Mouse (Mus musculus): ENCODE results near the gene Mef2a. TPM values are rescaled to one million over a fixed set of nuclear protein-coding genes. Genes with fewer than 3 reads are reported as not detected.

The Mef2a gene
- polyA plus RNA-seq, 1 experiment from 2014 or later = 38.4 TPM

- no peak for ATAC-seq (ENCODE audit: insufficient number of reproducible peaks, insufficient read depth, low FRiP score, low TSS enrichment, low read depth)
- Histone ChIP-seq H3K36me3 (no peaks in the 10 kb centered on the region), H3K4me1 (no peaks in the 10 kb centered on the region), H3K9me3 (no peaks in the 10 kb centered on the region), H3K27ac (no peak overlapping the region), H3K4me3 (no peak overlapping the region), H3K27me3 (no peaks in the 10 kb centered on the region), H3K9ac (no peak overlapping the region), H3K4me2 (no peak overlapping the region)
- 64% methylated on average over 5 of the region's 5 CpGs for WGBS
Measured at GRCm38 (mm10) chr7:67390760-67391159, 18.1 kb upstream of the Mef2a start.

DNA sequence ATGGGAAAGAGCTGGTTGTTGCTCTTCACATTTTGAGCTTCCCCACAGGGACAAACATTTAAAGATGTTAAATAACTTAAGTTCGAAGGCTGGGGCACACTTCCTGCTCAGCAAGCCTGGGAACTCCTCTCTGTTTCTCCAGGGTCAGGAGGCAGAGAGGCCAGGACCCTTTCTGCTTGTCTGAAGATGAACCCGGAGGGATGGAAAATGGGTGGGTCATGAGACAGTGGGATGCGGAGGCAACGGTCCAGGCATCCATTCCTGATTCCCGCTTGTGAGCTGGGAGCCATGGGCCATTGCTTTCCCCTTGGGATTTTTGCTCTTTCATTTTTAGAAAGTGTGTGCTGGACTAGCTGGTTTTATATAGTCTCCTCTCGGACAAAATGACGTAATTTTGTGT, 17.4 kb upstream of the Mef2a start:
- Histone ChIP-seq H3K4me2 (no peak overlapping the region), H3K9me3 (no peaks in the 10 kb centered on the region), H3K27ac (no peak overlapping the region), H3K36me3 (no peaks in the 10 kb centered on the region), H3K27me3 (no peaks in the 10 kb centered on the region), H3K4me3 (no peak overlapping the region), H3K9ac (no peak overlapping the region), H3K4me1 (no peaks in the 10 kb centered on the region)
- WGBS = 75% methylated on average over 7 of the region's 7 CpGs
- no peak for ATAC-seq (ENCODE audit: insufficient number of reproducible peaks, insufficient read depth, low FRiP score, low TSS enrichment, low read depth)

- Histone ChIP-seq H3K27ac (no peak overlapping the region), H3K4me2 (no peak overlapping the region), H3K9me3 (no peaks in the 10 kb centered on the region), H3K4me3 (no peak overlapping the region), H3K9ac (no peak overlapping the region), H3K27me3 (no peaks in the 10 kb centered on the region), H3K36me3 (no peaks in the 10 kb centered on the region), H3K4me1 (no peaks in the 10 kb centered on the region)
- 75% methylated on average over 6 of the region's 6 CpGs for WGBS
- no peak for ATAC-seq (ENCODE audit: insufficient number of reproducible peaks, insufficient read depth, low FRiP score, low TSS enrichment, low read depth)
Measured at GRCm38 (mm10) chr7:67384942-67385872, 12.5 kb upstream of the Mef2a start.

DNA sequence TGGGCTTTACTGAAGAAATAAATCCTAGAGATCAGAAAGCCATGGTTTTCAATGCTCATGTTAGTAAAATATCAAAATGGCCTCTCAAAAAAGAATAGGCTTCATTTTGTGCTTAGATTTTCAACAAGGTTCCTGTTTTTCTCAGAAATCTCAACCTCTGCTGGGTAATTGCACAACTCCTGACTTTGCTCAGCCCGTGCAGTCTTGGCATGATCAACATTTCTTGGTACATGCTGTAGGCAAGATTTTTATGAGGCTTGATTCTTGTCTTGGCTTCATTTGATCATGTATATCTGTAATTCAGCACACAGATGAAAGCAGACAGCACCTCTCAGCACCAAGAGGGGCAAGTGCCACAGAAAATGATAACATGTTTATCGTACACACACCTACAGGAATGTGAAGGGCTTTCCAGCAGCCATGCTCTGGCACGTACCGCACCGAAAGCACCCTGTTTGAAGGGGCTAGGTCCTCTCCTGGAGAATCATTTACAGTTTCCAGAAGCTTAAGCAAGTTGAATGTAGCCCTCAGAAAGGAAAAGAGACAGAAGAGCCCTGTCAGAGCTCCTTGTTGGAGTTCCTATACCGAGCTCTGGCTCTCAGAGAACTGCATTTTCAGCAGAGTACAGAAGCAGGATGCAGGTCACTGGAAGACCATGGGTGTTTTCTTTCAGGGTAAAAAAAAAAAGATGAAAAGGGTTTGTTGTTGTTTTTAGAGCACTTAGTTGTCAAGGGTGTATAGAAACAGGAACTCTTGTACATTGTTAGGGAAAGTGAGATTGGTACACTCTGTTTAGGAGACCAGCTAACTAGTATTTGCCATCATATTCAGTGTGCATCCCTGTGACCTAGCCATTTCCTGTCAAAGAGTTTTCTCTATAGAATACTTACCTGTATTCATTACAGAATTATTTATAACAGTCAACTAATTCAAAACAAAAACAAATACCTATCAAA, 7.8 kb upstream of the Mef2a start:
- no peak overlapping the region for H3K9ac ChIP-seq
- no peaks in the 10 kb centered on the region for H3K4me1 ChIP-seq
- no peak overlapping the region for H3K27ac ChIP-seq
- no peaks in the 10 kb centered on the region for H3K9me3 ChIP-seq
- H3K27me3 ChIP-seq = no peaks in the 10 kb centered on the region
- ATAC-seq (ENCODE audit: insufficient number of reproducible peaks, insufficient read depth, low FRiP score, low TSS enrichment, low read depth) = no peak
- H3K4me2 ChIP-seq = no peak overlapping the region
- WGBS = 84% methylated on average over 6 of the region's 6 CpGs
- no peaks in the 10 kb centered on the region for H3K36me3 ChIP-seq
- H3K4me3 ChIP-seq = no peak overlapping the region

DNA sequence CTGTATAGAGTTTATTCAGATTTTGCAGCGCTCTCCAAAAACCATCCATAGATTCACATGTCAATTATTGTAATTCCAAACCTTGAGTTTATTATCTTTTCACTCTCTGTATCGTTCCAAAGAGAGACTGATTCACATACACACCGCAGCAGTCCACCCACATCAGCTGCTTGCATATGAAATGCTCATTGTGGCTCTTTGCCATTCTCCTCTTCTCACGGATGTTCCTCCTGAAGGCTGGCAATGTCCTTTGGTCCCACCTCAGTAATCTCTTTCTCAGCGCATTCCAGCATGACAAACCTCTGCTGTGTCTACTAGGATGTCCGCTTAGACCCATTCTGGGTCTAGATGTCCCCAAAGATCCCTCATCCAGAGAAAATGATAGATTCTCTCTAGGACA, 4.1 kb upstream of the Mef2a start:
- H3K4me1 ChIP-seq = peaks cover 10% of the 10 kb centered on the region
- no peak overlapping the region for H3K27ac ChIP-seq
- no peaks in the 10 kb centered on the region for H3K36me3 ChIP-seq
- H3K9ac ChIP-seq = no peak overlapping the region
- H3K4me3 ChIP-seq = no peak overlapping the region
- H3K9me3 ChIP-seq = no peaks in the 10 kb centered on the region
- ATAC-seq (ENCODE audit: insufficient number of reproducible peaks, insufficient read depth, low FRiP score, low TSS enrichment, low read depth) = no peak
- 73% methylated on average over 6 of the region's 6 CpGs for WGBS
- H3K4me2 ChIP-seq = no peak overlapping the region
- H3K27me3 ChIP-seq = no peaks in the 10 kb centered on the region

DNA sequence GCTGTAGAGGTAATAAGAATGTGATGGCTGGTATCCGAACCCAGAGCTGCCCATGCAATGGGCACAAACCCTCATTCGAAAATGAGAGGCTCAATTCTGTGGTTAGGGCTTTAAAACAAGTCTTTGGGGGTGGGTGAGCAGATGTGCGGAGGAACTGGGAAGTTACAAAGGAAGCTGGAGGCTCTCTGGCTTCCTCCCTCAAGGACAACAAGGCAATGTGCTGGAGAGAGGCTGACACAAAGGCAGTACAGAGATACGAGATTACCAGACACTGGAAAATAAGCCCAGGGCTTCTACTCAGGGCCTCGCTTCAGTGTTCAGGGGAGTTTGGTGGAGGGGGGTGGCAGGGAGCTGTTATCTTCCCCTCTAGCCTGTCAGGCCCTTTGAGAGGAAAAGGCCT, 1.3 kb upstream of the Mef2a start:
- H3K27me3 ChIP-seq = no peaks in the 10 kb centered on the region
- H3K4me3 ChIP-seq = 0 out of 2 replicates have a peak overlapping the region, but pooled peaks have one; percentile 90
- H3K4me2 ChIP-seq = peak overlapping the region; percentile 95
- H3K9me3 ChIP-seq = no peaks in the 10 kb centered on the region
- peak overlapping the region; percentile 99 for H3K27ac ChIP-seq
- peaks cover 13% of the 10 kb centered on the region for H3K4me1 ChIP-seq
- WGBS = 33% methylated on average over 5 of the region's 5 CpGs
- no peak for ATAC-seq (ENCODE audit: insufficient number of reproducible peaks, insufficient read depth, low FRiP score, low TSS enrichment, low read depth)
- H3K9ac ChIP-seq = peak overlapping the region; percentile 98; the same call in 1 of the 2 replicates
- no peaks in the 10 kb centered on the region for H3K36me3 ChIP-seq

GRCm38 (mm10) chr7:67373584-67373960, 914 bp upstream of the Mef2a start:
- Histone ChIP-seq H3K4me3 (peak overlapping the region; percentile 90), H3K4me2 (peak overlapping the region; percentile 95), H3K27me3 (no peaks in the 10 kb centered on the region), H3K9me3 (no peaks in the 10 kb centered on the region), H3K9ac (peak overlapping the region; percentile 98), H3K36me3 (no peaks in the 10 kb centered on the region), H3K27ac (peak overlapping the region; percentile 99), H3K4me1 (peaks cover 13% of the 10 kb centered on the region)
- 28% methylated on average over 6 of the region's 6 CpGs for WGBS
- ATAC-seq (ENCODE audit: insufficient number of reproducible peaks, insufficient read depth, low FRiP score, low TSS enrichment, low read depth) = no peak

- ATAC-seq (ENCODE audit: insufficient number of reproducible peaks, insufficient read depth, low FRiP score, low TSS enrichment, low read depth) = peak; percentile 78
- under 1% methylated on average over 35 of the region's 75 CpGs for WGBS
- H3K27ac ChIP-seq = peak overlapping the region; percentile 99
- H3K4me1 ChIP-seq = peaks cover 13% of the 10 kb centered on the region
- peaks cover 1% of the 10 kb centered on the region; the same call in 1 of the 2 replicates for H3K36me3 ChIP-seq
- peak overlapping the region; percentile 98 for H3K9ac ChIP-seq
- no peaks in the 10 kb centered on the region for H3K9me3 ChIP-seq
- no peaks in the 10 kb centered on the region for H3K27me3 ChIP-seq
- H3K4me3 ChIP-seq = peak overlapping the region; percentile 90
- H3K4me2 ChIP-seq = peak overlapping the region; percentile 95
Measured at GRCm38 (mm10) chr7:67371891-67372672, 576 bp downstream of the Mef2a start.

GRCm38 (mm10) chr7:67371351-67371890, 1.2 kb downstream of the Mef2a start:
- peak overlapping the region; percentile 90 for H3K4me3 ChIP-seq
- peaks cover 3% of the 10 kb centered on the region; the same call in 1 of the 2 replicates for H3K36me3 ChIP-seq
- H3K9ac ChIP-seq = peak overlapping the region; percentile 98
- H3K4me1 ChIP-seq = peaks cover 13% of the 10 kb centered on the region
- WGBS = 10% methylated on average over 10 of the region's 10 CpGs
- H3K9me3 ChIP-seq = no peaks in the 10 kb centered on the region
- no peak overlapping the region for H3K27ac ChIP-seq
- no peak for ATAC-seq (ENCODE audit: insufficient number of reproducible peaks, insufficient read depth, low FRiP score, low TSS enrichment, low read depth)
- no peaks in the 10 kb centered on the region for H3K27me3 ChIP-seq
- peak overlapping the region; percentile 95 for H3K4me2 ChIP-seq

DNA sequence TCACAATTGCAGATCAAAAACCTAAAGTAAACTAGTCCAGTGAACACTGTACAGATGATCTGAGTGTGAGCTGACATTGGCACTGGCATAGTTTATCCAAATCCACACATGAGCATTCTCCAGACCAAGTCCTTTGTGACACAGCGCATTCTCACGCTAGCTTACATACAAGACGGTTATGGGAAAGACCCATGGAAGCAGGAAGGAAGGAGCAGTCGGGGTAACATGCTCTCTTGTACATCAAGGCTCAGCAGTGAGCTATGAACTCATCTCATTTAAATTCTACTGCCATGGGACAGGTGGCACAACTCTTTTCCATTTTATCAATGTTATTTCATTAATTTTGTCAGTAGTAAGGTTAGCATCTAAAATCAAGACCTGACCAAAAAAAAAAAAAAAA, 3.0 kb downstream of the Mef2a start:
- H3K4me3 ChIP-seq = no peak overlapping the region
- H3K4me2 ChIP-seq = no peak overlapping the region
- 75% methylated on average over 4 of the region's 4 CpGs for WGBS
- ATAC-seq (ENCODE audit: insufficient number of reproducible peaks, insufficient read depth, low FRiP score, low TSS enrichment, low read depth) = no peak
- H3K27me3 ChIP-seq = no peaks in the 10 kb centered on the region
- peaks cover 13% of the 10 kb centered on the region for H3K4me1 ChIP-seq
- H3K9ac ChIP-seq = no peak overlapping the region
- H3K36me3 ChIP-seq = peaks cover 3% of the 10 kb centered on the region; the same call in 1 of the 2 replicates
- no peak overlapping the region for H3K27ac ChIP-seq
- no peaks in the 10 kb centered on the region for H3K9me3 ChIP-seq

DNA sequence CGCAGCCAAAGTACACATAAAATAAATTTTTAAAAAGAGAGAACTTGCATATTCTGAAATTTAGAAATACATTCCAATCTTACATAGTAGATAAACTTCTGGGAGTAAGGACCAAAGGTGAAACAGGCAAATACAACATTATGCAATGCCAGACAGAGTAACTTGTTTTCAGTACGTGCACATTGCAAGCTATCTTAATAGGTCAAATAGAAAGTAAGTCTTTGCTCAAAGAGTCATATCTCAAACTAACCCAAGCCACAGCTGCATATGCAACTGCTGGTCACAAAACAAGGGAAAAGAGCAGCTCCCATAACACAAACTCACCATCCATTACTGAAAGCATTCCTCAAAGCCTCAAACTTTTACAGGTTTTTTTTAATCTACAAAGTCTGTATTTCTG, 4.3 kb downstream of the Mef2a start:
- no peak for ATAC-seq (ENCODE audit: insufficient number of reproducible peaks, insufficient read depth, low FRiP score, low TSS enrichment, low read depth)
- 82% methylated on average over 2 of the region's 2 CpGs for WGBS
- peaks cover 5% of the 10 kb centered on the region for H3K4me1 ChIP-seq
- H3K36me3 ChIP-seq = peaks cover 3% of the 10 kb centered on the region; the same call in 1 of the 2 replicates
- no peaks in the 10 kb centered on the region for H3K9me3 ChIP-seq
- H3K4me2 ChIP-seq = no peak overlapping the region
- no peak overlapping the region for H3K9ac ChIP-seq
- no peak overlapping the region for H3K27ac ChIP-seq
- H3K27me3 ChIP-seq = no peaks in the 10 kb centered on the region
- no peak overlapping the region for H3K4me3 ChIP-seq
